Mouse (Mus musculus) liver, adult 2 months (tissue): ENCODE measurements around the gene Skor1.

Experiments
- CTCF ChIP-seq: fragments of 200-500 bp; IDR thresholded peaks from 2 replicates; pipeline ENCODE4 v1.5.1; 2011; ENCODE audit warnings: low read depth, low read length, control low read depth
- POLR2A ChIP-seq: fragments of 200-500 bp; IDR thresholded peaks from 2 replicates; pipeline ENCODE4 v1.6.1; 2011; ENCODE audit warnings: low read length, control low read depth; ENCODE audit not compliant: insufficient read depth; ENCODE audit errors: extremely low read depth

DNA sequence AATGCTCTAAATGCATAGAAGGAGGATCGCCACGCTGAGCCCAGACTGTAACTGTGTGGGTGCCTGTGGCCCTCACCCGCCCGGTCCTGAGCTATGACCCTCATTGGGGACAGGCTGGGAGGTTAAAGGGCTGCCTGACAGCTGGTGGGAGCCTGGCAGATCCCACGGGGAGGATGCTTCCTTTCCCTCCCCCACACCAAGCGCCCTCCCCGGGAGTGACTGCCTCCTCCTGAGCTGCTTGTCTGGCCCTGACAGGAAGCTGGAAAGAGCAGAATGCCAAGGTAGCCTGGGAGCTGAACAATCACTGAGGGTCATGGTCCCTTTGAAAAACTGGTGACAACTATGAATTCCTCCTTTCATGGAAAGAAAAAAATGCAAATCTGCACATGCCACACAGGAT, 38.5 kb upstream of the Skor1 start:
- TF ChIP-seq CTCF: no peak
- no peak for TF ChIP-seq POLR2A
